Mouse (Mus musculus) naive thymus-derived CD4-positive, alpha-beta T cell, adult 5 months (primary cell): Measurements from ENCODE around the gene Pak6. TPM values are rescaled to one million over a fixed set of nuclear protein-coding genes. Genes with fewer than 3 reads are reported as not detected.

Experiments used
- polyA plus RNA-seq: library from polyadenylated mRNA; unstranded; fragments of 100-300 nt; shearing (Covaris generic); gene quantifications from one replicate; pipeline ENCODE4 v1.2.1, GENCODE M21; 2017

Gene Pak6
- polyA plus RNA-seq: not detected

DNA sequence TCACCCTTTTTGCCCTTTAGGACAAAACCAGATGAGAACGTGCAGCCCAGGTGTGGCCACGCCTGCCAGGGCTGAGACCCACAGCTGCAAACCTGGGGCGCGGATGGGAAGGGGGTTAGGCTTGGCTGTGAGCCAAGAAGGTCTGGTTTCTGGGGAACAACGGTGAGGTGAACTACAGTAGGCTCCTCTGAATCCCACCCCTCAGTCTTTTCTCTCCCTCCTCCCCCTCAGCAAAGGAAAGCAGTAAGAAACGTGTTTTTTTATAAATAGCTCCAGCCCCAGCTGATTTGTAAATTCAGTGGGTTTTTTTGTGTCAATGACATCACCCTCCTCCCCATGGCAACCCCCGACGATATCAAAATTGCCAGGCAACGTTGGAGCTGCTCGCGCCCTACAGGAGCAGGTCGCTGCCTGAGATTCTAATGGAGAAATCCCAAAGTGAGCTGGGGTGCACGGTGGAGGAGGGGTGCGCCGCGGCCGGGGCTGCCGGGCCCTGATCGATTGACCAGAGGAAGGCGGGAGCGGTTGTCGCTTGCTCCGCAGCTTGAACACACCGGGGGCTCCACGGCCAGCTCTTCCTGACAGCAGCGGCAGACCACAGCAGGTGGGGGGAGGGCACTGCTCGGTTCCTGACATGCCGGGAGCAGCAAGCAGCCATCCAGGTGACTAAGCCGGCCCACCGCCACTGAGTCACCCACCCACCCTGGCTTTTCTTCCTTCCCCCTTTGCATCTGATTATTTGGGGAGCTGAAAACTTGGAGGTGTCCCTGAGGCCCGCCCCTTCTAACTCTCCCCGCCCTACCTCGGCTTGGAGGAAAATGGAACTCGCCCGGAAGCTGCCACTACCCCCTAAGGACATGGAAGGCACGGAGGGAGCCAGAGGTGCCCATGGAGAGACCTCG, at the start of gene Pak6:
Pak6 (plus strand) TSS at position 402 of the 902 bp plus-strand sequence.

DNA sequence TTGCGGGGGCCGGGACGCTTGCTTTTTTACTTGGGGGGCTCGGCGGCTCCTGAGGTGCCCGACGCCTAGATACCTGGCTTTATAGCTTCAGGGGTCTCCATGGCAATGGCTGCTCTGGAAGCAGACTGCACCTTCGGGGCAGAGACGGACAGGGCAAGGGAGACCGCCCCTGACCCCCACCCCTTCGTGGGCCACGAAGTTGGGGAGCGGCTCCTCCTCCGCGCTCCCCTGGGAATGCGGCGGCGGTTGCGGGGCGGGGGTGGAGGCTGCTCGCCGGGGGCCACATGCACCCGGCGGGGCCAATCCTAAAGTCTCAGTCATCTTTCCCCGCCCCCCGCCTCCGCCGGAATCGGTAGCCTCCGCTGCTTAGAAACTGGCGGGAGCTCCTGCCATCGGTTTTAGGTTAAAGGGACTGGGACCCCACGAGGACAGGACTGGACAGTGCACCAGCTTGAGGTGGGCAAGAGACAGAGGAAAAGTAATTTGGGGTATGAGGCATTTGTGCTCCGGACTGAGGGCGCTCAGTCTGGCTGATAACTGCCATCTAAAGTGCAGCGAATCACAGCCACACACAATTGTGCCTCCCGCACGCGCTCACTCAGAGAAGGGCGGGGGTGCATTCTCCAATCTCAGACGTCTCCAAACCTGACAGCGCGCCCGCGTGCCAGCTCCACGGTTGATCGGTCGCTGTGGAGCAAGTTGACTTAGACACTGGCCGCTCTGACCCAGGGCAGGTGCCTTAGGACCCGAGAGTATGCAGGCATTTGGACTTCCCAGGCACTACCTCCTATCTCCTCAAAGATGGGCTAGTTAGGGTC, 41.0 kb downstream of the Pak6 start, which contains the start of gene Ankrd63:
Ankrd63 (minus strand) TSS at position 51 of the 818 bp plus-strand sequence.

DNA sequence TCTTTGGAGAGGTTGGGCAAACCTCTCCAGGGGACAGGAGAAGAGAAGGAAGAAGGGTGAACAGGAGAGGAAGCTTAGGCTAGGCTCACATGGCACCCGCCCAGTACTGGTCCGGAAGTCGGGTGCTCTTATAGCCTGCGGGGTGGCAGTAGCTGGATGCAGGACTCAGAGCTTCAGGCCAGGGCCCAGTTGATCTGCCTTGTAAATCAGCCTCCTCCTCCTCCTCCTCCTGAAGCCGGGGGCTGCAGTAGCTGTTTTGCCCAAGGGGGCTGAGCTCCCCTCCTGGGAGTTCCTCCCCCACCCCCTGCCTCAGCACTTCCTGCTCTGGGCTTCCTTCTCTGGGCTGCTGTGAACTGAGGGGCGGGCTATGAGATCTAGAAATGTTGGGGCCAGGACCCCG, 65.2 kb downstream of the Pak6 start, which contains the start of gene Plcb2:
Plcb2 (minus strand) TSS at position 102 of the 400 bp plus-strand sequence.

DNA sequence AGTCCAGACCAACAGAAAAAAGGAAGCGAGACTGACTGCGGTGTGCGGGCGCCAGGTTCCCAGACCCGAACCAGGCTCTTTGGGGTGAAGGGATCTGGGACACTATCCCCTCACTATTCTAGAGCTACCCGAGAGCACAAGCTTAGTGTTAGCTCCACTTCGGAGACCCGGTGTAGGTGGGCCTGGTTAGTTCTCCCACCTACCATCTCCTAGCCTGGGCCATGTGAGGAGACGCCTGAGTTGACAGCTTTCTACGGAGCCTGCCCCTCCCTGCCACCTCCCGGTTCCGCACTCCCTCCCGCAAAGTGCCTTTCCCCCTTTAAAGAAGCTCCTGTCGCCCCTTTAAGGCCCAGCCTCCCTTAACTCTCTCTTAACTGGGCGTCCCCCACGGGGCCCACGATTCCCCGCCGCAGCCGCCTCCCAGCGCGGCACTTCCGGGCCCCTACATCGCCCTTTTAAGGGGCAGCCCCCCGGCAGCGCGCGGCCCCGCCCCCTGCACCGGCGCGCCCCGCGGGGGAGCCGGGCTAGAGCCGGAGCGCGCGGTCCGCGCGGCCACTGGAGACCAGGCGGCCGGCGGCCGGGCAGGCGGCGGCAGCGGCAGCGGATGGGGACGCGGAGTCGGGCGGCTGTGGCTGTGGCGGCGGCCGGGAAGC, 82.3 kb downstream of the Pak6 start, which contains the start of gene Inafm2:
Inafm2 (plus strand) TSS at position 527 of the 653 bp plus-strand sequence.

Other genes with a start within 250 kb of the Pak6 start
- gene Srp14, start 183.6 kb upstream of the Pak6 start, polyA plus RNA-seq: 262 TPM
- gene Bmf, start 113.6 kb upstream of the Pak6 start, polyA plus RNA-seq: 2.0 TPM
- 0.77 TPM for gene Bub1b, start 65.1 kb upstream of the Pak6 start, polyA plus RNA-seq
- not detected for gene Ankrd63, start 40.7 kb downstream of the Pak6 start, polyA plus RNA-seq
- gene Plcb2, start 65.1 kb downstream of the Pak6 start, polyA plus RNA-seq: 54.0 TPM
- 8.7 TPM for gene Inafm2, start 82.5 kb downstream of the Pak6 start, polyA plus RNA-seq
- not detected for gene Ccdc9b, start 99.4 kb downstream of the Pak6 start, polyA plus RNA-seq
- not detected for gene Phgr1, start 109.5 kb downstream of the Pak6 start, polyA plus RNA-seq
- not detected for gene Disp2, start 116.4 kb downstream of the Pak6 start, polyA plus RNA-seq
- 5.8 TPM for gene Knstrn, start 150.7 kb downstream of the Pak6 start, polyA plus RNA-seq
- 94.3 TPM for gene Ivd, start 198.7 kb downstream of the Pak6 start, polyA plus RNA-seq
- gene Bahd1, start 237.1 kb downstream of the Pak6 start, polyA plus RNA-seq: 21.3 TPM